In the genomic region with DNA sequence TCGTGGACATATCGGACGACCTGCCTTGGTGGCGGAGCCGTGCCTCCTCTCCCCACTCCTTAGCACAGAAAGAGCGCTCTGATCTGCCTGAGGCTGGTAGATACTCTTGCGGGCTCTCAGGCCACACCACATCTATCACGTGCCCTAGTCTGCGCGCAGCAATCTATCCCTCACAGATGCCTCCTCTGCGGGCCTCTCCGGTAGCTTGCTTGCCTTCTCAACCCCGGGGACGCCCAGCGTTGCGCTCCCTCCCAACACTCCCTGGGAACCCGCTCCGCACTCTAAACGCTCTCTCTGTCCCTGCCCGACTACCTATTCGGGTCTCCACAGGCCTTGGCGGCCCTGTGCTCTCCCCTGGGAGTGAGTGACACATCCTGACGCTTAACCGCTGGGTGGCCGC, we compare ENCODE assay signal across 8 mouse cellular contexts. TPM values are rescaled to one million over a fixed set of nuclear protein-coding genes. Genes with fewer than 3 reads are reported as not detected.
DNase-seq lines count a peak whose midpoint lies in the region; ATAC-seq and TF ChIP-seq lines count a peak whose summit lies in the region.

A gene (plus strand): TSS at position 141 of the 400 bp plus-strand sequence.

- no peaks in the 10 kb centered on the region for H3K9me3 ChIP-seq in kidney, postnatal 0 days (replicated peaks; ENCODE audit: low read length)
- H3K9me3 ChIP-seq in embryonic facial prominence, embryonic 15.5 days (replicated peaks), result no peaks in the 10 kb centered on the region

- TF ChIP-seq CTCF in kidney, postnatal 0 days (IDR thresholded peaks at IDR 0.05; ENCODE audit: low read depth), result no peak
- TF ChIP-seq CTCF in layer of hippocampus, adult 2 months (conservative IDR thresholded peaks at IDR 0.05), result 0 out of 2 replicates have a peak, but pooled peaks have one; percentile 16

- 3% methylated on average over 25 of the region's 25 CpGs for WGBS in kidney, postnatal 0 days
- WGBS in embryonic facial prominence, embryonic 15.5 days, result 2% methylated on average over 22 of the region's 25 CpGs

- peak; percentile 20 for DNase-seq in kidney, postnatal 0 days (ENCODE audit: low spot score)
- no peak for DNase-seq in kidney, adult 9 months
- DNase-seq in layer of hippocampus, adult 2 months (ENCODE audit: low spot score in 2 of 2), result peak in 1 of 2 experiments; percentile 47
- no peak for DNase-seq in MN1 (ENCODE audit: low spot score)
- no peak for DNase-seq in cerebellum, adult 8-10 months
- no peak for DNase-seq in kidney, postnatal 10 days

- peak within 1 kb of the TSS; percentile 42 for H3K4me3 ChIP-seq in kidney, postnatal 0 days (replicated peaks; ENCODE audit: low read depth, low read length)
- peak within 1 kb of the TSS; percentile 50 for H3K4me3 ChIP-seq in embryonic facial prominence, embryonic 15.5 days (replicated peaks)
- H3K4me3 ChIP-seq in layer of hippocampus, adult 2 months, result peak within 1 kb of the TSS; percentile 86

- peaks cover 36% of the 10 kb centered on the region for H3K27me3 ChIP-seq in kidney, postnatal 0 days (ENCODE audit: insufficient read depth, low read length)
- peaks cover 85% of the 10 kb centered on the region for H3K27me3 ChIP-seq in embryonic facial prominence, embryonic 15.5 days

- H3K27ac ChIP-seq in kidney, postnatal 0 days, result no peak within 1 kb of the TSS
- no peak within 1 kb of the TSS for H3K27ac ChIP-seq in embryonic facial prominence, embryonic 15.5 days (replicated peaks)
- H3K27ac ChIP-seq in layer of hippocampus, adult 2 months, result peak within 1 kb of the TSS; percentile 99

- peak within 1 kb of the TSS; percentile 77 for H3K4me2 ChIP-seq in kidney, postnatal 0 days (ENCODE audit: low read length)
- peak within 1 kb of the TSS; percentile 89 for H3K4me2 ChIP-seq in embryonic facial prominence, embryonic 15.5 days (replicated peaks)

- peaks cover 14% of the 10 kb centered on the region for H3K4me1 ChIP-seq in kidney, postnatal 0 days (replicated peaks; ENCODE audit: insufficient read depth, low read length)
- peaks cover 16% of the 10 kb centered on the region for H3K4me1 ChIP-seq in embryonic facial prominence, embryonic 15.5 days

- no peak for ATAC-seq in kidney, postnatal 0 days (replicated peaks; ENCODE audit: low FRiP score, low read depth)
- no peak for ATAC-seq in embryonic facial prominence, embryonic 15.5 days (ENCODE audit: insufficient number of reproducible peaks, low FRiP score, low TSS enrichment, low read depth)
- ATAC-seq in megakaryocyte-erythroid progenitor cell, adult 5-6 weeks (replicated peaks; ENCODE audit: low FRiP score, low TSS enrichment, poor library complexity, severe bottlenecking), result peak; percentile 86

- no peak within 1 kb of the TSS for H3K9ac ChIP-seq in kidney, postnatal 0 days (ENCODE audit: low read depth, low read length)
- no peak within 1 kb of the TSS for H3K9ac ChIP-seq in embryonic facial prominence, embryonic 15.5 days

- H3K36me3 ChIP-seq in kidney, postnatal 0 days (ENCODE audit: insufficient read depth, low read length), result no peaks in the 10 kb centered on the region
- H3K36me3 ChIP-seq in embryonic facial prominence, embryonic 15.5 days, result no peaks in the 10 kb centered on the region

RNA-seq across cellular contexts. Expression of the gene that starts here (rescaled TPM):
- 0.27 and 0.28 TPM in 2 replicates for polyA plus RNA-seq in kidney, postnatal 0 days (2015; fragmentation: Nextera tagmentation; extraction: Ambion mirVana)
- polyA plus RNA-seq in embryonic facial prominence, embryonic 15.5 days (2015; fragmentation: Nextera tagmentation; extraction: Ambion mirVana), result 0.15 and 0.22 TPM in 2 replicates
- total RNA-seq in layer of hippocampus, adult 2 months (2021), result 100 to 1,000 TPM; 117 to 127 TPM
- total RNA-seq in megakaryocyte-erythroid progenitor cell, adult 5-6 weeks (2014; fragmentation: Nextera tagmentation), result not detected in 2 replicates
- not detected in 2 replicates for total RNA-seq in megakaryocyte-erythroid progenitor cell, adult 5-6 weeks (2017)

Comparison
In these comparisons a context has a peak if more than half of its experiments do, and no peak if none do; other contexts are left out.
1. RNA of the gene that starts here (total RNA-seq): 117 to 127 TPM in layer of hippocampus, adult 2 months; not detected in megakaryocyte-erythroid progenitor cell, adult 5-6 weeks; every median in the first group is over 100 times any median in the second.
2. Peak in DNase-seq, H3K4me3 ChIP-seq and H3K4me2 ChIP-seq in kidney, postnatal 0 days; RNA of the gene not detected or under 1 TPM.
3. Peak in ATAC-seq in megakaryocyte-erythroid progenitor cell, adult 5-6 weeks; RNA of the gene not detected or under 1 TPM.
4. Peak in every context shown above with its lines, with median percentiles within 50 percentile points of each other: H3K4me3 ChIP-seq.